Mouse (Mus musculus) Muller cell, postnatal 12 days (primary cell): ENCODE results near the gene Prtg.
A peak's percentile ranks its signal among the peaks of the same experiment; 100 is the strongest.

Source experiments
- DNase-seq: peaks from one replicate; pipeline ENCODE4 v3.0.0-alpha.2; 2015; ENCODE audit errors: inconsistent ontology term

Gene Prtg

DNA sequence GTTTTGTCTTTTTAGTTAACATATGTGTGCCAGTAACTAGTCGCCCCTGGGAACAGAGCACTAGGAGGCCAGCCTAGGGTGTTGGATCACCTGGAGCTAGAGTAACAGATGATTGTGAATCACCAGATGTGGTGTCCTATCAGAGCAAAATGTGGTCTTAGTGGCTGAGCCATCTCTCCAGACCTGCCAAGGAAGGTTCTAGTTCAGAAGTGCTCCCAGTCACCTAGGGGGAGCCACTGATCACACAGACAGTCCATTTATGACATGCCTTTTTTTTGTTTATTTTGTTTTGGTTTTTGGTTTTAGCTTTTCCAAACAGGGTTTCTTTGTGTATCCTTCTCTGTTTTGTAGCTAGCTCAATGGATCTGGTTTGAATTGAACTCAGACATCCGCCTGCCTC lies 104.7 kb downstream of the Prtg start:
- DNase-seq, result no peak

GRCm38 (mm10) chr9:72913551-72913950 lies 106.9 kb downstream of the Prtg start:
- no peak for DNase-seq

- DNase-seq, result no peak
Observed at GRCm38 (mm10) chr9:72915728-72916127, 109.1 kb downstream of the Prtg start.

DNA sequence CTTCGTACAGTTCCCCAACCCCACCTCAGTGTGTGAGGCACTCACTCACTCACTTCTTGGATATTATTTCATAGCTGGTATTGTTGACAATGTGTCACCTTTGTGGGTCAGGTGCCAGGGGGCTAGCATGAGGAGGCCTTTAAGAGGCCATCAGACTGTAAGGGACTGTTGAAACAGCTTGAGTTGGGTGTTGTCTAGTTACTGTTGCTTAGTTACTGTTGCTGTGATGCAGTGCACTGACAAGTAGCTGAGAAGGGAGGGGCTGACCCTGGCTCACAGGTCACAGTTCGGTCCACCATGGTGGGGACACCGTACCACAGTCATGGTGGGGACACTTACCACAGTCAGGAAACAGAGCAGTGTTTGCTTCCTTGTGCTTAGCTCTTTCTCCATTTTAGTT lies 116.4 kb downstream of the Prtg start:
- no peak for DNase-seq

DNA sequence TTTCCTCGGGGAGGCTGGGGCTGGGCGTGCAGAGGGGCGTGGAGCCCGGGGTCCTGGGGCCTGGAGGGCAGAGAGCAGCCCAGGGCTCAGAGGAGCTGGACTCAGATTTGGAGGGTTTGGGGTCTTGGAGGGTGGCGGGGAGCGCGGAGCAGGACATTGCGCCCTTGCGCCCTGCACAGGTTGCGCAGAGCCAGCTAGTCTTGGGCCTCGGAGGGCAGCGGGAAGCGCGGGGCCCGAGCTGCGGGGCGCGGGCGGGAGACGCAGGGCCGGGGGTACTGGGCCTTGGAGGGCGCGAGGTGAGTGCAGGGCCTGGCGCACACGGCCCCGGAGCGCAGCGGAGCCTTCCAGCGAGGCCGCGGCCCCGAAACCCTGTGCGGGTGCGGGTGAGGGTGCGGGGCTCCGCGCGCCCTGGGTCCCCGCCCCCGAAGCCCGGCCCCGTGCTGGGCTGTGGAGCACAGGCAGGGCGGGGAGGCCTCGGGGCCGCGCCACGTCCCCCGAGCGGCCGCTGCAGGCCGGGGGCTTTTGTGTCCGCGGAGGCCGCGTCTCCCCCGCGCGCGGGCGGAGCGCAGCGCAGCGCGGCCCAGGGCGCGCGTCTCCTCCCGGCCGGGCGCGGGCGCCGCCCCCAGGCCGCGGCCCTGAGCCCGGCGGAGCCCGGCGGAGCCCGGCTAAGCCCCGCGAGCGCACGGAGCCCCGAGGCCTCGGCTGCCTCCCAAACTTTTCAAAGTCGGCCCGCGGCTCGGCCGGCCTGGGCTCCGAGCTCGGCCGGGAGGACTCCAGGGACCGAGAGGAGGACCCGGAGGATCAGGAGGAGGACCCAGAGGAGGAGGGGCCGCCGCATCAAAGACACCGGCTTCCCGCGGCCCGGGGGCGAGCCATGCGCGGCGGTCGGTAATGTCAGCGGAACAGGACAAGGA lies 118.6 kb downstream of the Prtg start, which contains the start of gene Pygo1:
Gene Pygo1, plus strand, starts transcription at position 625 of the 914 bp plus-strand sequence.
- DNase-seq, result peak; percentile 69

- no peak for DNase-seq
Observed at GRCm38 (mm10) chr9:72925935-72926258, 119.2 kb downstream of the Prtg start.

DNA sequence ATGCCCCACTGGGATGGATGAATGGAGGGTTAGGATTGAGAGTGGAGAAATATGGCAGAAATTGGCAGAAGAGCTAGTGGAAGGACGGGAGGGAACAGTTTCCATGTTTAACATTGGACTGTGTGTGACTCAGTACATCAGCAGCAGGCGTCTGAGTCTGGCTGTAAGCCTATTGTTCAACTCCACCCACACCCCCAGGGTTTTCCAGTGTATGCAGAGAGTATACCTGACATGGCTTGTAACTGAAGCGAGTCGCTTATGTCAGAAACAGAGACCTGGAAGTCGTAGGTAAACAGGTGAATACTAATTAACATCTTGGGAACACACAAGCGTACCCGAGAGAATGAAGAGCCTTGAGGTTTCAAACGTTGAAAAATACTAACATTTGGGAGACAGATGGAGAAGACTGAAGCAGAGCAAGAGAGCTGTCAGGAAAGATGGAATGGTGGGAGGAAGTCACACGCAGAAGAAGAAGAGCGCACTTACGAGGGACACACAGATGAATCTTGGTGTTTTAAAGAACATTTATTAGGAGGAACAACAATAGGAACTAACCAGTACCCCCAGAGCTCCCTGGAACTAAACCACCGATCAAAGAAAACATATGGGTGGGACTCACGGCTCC lies 124.6 kb downstream of the Prtg start:
- DNase-seq, result no peak

- DNase-seq, result no peak
Observed at GRCm38 (mm10) chr9:72935309-72935708, 128.6 kb downstream of the Prtg start.

DNA sequence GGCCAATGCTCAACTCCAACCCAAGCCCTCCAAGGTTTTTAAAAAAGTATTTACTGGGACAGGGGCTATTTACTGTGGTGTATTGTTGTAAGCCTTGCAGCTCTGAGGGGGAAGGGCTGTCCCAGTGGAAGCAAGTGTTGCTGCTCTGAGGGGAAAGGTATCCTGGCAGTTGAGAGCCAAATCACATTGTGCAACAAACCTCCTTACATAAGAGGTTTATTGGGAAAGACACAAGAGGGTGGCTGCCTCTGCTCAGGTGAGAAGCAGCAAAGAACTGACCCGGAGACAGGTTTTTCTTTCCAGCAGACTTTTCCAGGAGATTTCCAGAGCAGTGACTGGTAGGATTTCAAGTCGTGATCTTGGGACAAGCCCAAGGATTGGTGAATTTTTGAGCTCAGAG lies 129.6 kb downstream of the Prtg start:
- DNase-seq, result no peak

- DNase-seq, result no peak
Observed at GRCm38 (mm10) chr9:72943424-72943823, 136.8 kb downstream of the Prtg start.

DNA sequence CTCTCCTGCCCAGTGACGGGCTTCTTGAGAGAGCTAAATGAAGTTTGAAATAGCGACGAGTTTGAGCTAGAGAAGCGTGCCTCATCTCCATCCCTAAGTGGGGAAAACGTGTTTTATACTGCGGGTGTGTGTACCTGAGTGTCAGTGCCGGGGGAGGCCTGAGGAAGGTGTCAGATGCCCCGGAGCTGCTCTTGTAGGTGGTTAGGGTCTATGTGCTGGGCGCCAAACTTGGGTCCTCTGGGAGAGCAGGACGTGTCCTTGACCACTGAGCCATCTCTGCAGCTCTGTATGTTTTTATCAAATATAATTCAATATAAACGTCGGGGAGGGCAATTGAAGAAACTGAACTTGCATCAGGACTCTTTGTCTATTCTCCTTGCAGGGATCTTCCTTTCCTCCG lies 137.6 kb downstream of the Prtg start:
- DNase-seq, result no peak

GRCm38 (mm10) chr9:72947010-72947409 lies 140.3 kb downstream of the Prtg start:
- no peak for DNase-seq

- no peak for DNase-seq
Observed at GRCm38 (mm10) chr9:72949572-72949971, 142.9 kb downstream of the Prtg start.

DNA sequence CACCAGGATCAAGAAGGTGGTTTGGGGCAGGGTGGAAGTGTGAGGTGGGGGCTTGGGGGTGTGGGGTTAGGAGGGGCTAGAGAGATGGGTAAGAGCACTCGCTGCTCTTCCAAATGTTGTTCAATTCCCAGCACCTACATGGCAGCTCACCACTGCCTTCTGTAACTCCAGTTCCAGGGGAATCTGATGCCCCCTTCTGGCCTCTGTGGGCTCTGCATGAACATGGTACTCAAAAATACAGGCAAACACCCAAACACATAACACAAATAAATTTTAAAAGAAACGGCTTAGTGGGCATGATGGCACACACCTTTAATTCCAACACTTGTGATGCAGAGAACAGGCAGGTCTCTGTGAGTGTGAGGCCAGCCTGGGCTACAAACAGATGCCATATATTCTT lies 148.1 kb downstream of the Prtg start:
- DNase-seq, result no peak

GRCm38 (mm10) chr9:72955546-72955945 lies 148.9 kb downstream of the Prtg start:
- DNase-seq, result no peak

DNA sequence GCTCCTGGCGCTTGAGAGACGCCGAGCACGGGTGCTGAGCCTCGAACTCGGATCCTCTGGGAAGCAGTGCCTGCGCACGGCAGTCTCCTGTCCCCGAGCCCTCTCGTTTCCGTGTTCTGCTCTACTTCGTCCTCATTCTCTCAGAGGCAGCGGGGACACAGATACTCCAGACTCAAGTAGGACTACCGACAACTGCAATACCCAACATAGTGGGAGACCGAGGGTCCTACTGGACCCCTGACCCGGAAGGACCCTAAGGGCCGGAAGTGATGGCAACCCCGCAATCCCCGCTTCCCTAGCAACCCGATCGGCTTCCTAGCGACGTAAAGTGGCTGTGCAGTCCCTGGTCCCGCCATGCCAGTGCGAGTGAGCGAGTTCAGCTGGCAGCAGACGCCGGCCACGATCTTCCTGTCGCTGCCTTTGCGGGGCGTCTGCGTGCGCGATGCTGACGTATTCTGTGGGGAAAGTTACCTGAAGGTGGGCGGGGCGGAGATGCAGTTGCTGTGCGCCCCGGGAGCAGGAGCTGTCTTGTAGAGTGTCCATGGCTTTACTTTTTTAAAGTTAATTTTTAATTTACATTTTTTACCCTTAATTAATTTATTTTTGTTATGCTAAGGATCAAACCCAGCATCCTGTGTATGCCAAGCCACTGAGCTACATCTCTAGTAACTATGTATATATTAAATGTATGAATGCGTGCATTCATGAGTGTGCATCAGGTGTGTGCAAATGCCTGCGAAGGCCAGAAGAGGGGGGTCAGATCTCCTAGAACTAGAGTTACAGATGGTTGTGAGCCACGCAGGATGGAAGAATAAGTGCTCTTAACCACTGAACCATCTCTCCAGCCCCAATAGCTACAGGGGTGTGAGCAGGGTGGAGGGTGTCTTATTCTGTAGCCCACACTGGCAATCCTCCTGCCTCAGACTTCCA lies 152.1 kb downstream of the Prtg start, which contains the start of the genes Dyx1c1 and Gm44503:
Gene Dyx1c1, plus strand, starts transcription at position 265 of the 930 bp plus-strand sequence.
Gene Gm44503, plus strand, starts transcription at position 332 of the 930 bp plus-strand sequence.
- peak; percentile 74 for DNase-seq

DNA sequence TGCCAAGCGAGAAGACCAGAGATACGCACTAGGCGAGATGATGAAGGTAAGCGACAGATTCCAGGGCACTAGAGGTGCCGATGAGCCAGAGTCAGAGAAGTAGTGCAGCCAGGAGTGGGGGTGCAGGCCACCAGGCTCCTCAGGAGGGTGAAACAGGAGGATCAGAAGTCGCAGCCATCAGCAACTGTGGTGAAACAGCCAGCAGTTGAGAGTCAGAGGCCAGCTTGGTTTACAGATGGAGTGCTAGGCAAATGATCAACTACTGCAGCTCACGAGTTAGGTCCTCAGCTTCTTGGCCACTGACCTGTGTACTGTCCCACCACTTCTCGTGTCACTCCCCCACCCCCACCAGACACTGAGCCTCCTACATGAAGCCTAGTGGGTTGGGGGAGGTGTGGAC lies 154.7 kb downstream of the Prtg start:
- no peak for DNase-seq

GRCm38 (mm10) chr9:72961959-72962358 lies 155.3 kb downstream of the Prtg start:
- DNase-seq, result no peak
